Mouse (Mus musculus) yolk sac, embryonic 10.5 days (tissue): ENCODE data around the gene Nup153.
A peak's percentile ranks its signal among the peaks of the same experiment; 100 is the strongest.

Experiments used
- DNase-seq: peaks from one replicate; pipeline ENCODE4 v3.0.0-alpha.2; 2017; ENCODE audit warnings: low spot score

The Nup153 gene

GRCm38 (mm10) chr13:46728411-46728810 is 671 bp upstream of the Nup153 start:
- DNase-seq: no peak

- peak; percentile 76 for DNase-seq
Observed at GRCm38 (mm10) chr13:46727038-46727836, 503 bp downstream of the Nup153 start.

GRCm38 (mm10) chr13:46726288-46727037 is 1.3 kb downstream of the Nup153 start:
- DNase-seq: no peak

GRCm38 (mm10) chr13:46725227-46725626 is 2.5 kb downstream of the Nup153 start:
- DNase-seq: no peak

DNA sequence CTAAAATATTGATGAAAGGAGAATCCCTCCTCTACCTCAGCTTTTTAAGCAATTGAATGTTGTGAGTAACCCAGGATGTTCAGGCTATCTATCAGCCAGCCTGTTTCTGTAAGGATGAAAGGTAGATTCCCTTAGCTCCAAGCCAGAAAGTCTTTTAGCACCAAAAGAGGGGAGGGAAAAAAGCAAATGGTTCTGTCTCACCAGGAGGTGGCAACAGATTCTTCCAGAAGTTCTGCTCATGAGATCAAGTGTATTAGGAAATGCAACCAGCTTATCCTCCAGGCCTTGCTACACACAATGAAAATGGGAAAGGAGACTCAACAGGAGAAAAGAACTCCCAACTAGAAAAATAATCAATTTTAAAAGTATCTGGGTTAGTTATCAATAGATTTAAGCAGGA is 3.4 kb downstream of the Nup153 start:
- no peak for DNase-seq

DNA sequence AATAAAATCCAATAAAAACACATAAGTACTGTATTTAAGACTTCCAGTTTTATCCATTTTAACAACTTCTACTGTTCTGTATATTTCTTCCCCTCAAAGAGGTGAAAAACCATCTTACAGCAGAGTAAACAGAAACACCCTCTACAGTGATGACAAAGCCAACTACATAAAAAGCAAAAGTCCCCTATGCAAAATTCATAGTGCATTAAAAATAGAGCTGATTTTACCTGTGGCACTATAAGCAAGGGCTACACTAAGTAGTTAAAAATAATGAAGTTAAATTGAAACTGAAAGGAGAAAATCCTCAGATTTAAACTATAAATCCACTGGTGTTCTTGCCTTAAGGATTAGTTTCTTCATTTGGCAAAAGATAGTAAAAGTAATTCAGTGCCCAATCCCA is 6.7 kb downstream of the Nup153 start:
- no peak for DNase-seq

DNA sequence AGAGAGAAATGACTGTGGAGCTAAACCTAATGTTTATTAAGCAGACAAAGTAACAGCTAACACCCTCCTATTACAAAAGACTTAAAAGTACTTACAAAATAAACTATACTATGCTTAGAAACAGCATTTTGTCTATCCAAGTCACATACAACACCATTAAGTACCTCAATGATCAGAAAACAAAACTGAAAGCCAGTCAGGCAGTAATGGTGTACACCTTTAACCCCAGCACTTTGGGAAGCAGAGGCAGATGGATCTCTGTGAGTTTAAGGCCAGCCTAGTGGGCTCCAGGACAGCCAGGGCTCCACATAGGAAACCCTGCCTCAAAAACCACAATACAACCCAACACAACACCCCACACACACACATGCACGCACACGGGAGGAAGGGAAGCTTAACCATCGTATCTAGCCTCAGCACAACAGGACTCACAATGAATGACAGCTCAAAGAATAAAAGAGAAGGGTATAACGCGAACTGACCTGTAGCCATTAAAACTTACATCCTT is 8.8 kb downstream of the Nup153 start:
- no peak for DNase-seq

DNA sequence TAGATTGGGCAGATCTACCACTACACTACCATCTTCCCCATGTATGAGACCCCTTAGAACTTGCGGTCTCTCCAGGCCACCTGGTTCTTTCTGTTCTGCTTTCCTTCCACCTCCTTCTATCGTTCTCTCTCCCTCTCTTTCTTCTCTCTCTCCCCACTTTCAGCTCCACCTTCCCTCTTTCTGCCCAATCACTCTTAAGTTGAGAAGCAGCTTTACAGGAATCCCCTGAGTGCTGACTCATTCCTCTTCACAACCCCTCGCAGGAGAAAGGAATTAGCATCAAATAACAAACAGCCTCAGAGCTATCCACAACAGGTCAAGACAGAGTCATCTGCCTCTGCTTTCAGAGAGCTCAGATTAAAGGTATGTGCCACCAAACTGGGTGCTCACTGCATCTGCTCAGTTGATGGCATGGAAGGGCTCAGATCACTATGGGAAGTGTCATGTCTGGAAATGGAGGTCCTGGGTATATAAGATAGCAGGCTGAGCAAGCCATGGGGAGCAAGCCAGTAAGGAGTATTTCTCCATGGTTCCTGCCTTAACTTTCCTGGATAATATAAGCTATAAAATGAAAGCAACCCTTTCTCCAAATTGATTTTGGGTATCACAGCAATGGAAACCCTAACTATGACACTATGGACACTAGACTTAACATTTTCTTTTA is 11.6 kb downstream of the Nup153 start:
- no peak for DNase-seq

GRCm38 (mm10) chr13:46713486-46713885 is 14.3 kb downstream of the Nup153 start:
- no peak for DNase-seq

GRCm38 (mm10) chr13:46703138-46703537 is 24.6 kb downstream of the Nup153 start:
- DNase-seq: no peak

- no peak for DNase-seq
Observed at GRCm38 (mm10) chr13:46701486-46701885, 26.3 kb downstream of the Nup153 start.

DNA sequence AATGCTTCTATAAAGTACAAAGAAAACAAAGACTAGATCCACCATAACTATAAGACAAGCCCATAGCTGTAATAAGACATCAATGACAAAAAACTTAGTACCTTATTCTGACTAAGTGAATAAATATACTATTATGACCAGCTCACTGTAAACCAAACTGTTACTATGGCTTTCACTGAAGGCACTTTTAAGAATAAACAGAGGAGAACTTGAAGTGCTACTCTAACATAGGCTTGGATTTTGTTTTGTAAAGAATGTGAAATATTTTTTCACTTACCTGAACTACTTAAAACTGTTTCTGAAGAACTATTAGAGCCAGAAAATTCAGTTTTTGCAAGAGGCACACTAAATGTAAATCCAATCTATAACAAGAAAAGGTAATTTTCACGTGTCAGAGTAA is 28.4 kb downstream of the Nup153 start:
- DNase-seq: no peak

- peak; percentile 69 for DNase-seq
Observed at GRCm38 (mm10) chr13:46696788-46697187, 31.0 kb downstream of the Nup153 start.

GRCm38 (mm10) chr13:46695932-46696331 is 31.8 kb downstream of the Nup153 start:
- no peak for DNase-seq

- peak; percentile 34 for DNase-seq
Observed at GRCm38 (mm10) chr13:46695296-46695908, 32.3 kb downstream of the Nup153 start.

GRCm38 (mm10) chr13:46690559-46691241 is 37.0 kb downstream of the Nup153 start:
- DNase-seq: no peak

DNA sequence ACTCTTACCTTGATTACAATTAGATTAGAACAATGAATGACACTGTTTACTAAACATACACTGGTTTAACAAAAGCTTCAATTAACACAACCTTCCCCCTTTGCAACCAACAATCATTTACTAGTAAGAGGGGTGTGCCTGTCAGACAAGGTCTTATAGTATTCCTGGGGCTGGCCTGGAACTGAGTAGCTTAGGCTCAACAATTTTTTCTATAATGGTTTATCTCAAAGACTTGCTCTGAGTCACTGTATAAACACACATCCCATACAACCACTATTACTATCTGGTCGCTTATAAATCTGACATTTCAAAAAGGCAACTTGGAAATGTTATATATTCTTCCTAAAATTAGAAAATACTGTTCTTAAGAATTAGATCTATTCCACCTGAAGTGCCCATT is 44.4 kb downstream of the Nup153 start:
- DNase-seq: no peak

- no peak for DNase-seq
Observed at GRCm38 (mm10) chr13:46682921-46683320, 44.8 kb downstream of the Nup153 start.

GRCm38 (mm10) chr13:46677721-46678120 is 50.0 kb downstream of the Nup153 start:
- no peak for DNase-seq

- no peak for DNase-seq
Observed at GRCm38 (mm10) chr13:46674601-46675000, 53.1 kb downstream of the Nup153 start.

DNA sequence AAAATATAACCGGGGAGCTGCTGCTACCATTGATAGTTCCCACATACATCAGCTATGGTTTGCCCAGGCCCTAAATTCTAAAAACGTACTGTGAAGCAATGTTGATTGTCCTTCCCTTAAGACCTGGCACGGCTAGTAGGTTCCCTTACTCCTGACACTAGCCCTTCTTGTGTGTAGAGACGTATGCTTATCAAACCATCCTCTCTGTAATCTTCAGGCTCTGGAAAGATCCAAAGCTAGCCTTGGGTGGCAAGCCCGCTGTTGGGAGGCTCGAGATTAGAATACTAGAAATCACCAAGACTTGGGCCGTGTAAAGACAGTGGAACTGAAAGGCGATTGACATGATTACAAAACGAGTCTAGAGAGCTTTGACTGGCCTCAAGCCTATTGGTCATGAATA is 57.2 kb downstream of the Nup153 start:
- no peak for DNase-seq
